Mouse (Mus musculus): ENCODE measurements around the gene Gm5460. TPM values are rescaled to one million over a fixed set of nuclear protein-coding genes. Genes with fewer than 3 reads are reported as not detected.

The Gm5460 gene
- polyA plus RNA-seq, 1 experiment from 2014 or later: not detected

- Histone ChIP-seq H3K9ac (no peak overlapping the region), H3K27me3 (no peaks in the 10 kb centered on the region), H3K27ac (no peak overlapping the region), H3K4me1 (no peaks in the 10 kb centered on the region), H3K4me3 (replicated peaks) (no peak overlapping the region), H3K9me3 (replicated peaks) (no peaks in the 10 kb centered on the region), H3K36me3 (no peaks in the 10 kb centered on the region), H3K4me2 (no peak overlapping the region)
- ATAC-seq (replicated peaks; ENCODE audit: low FRiP score): peak; percentile 82
- WGBS: 10% methylated on average over 11 of the region's 11 CpGs
Measured at GRCm38 (mm10) chr14:34080321-34080997, 63.9 kb downstream of the Gm5460 start.

DNA sequence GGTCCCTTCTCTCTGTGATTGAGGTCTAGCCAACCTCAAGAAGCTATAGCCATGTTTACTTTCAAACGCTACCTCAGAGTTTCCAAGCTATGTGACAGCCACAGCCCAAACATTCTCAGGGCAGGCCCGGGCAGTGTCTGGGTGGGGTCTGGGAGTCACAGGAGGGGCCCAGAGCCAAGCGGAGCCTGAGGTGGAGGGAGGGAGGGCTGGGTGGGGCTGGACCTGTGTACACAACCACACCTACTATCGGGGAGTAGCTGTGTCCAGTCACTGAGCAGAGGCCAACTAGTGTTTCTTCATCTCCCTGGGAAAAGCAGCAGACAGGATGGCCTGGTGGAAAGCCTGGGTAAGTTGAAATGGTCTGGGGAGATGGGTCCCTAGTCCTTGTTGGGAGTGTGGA, 69.2 kb downstream of the Gm5460 start, which contains the start of gene Anxa8:
Gene Anxa8 (plus strand): TSS at position 251 of the 400 bp plus-strand sequence.
- ATAC-seq (replicated peaks; ENCODE audit: low FRiP score): no peak
- Histone ChIP-seq H3K27ac (no peak within 1 kb of the TSS), H3K36me3 (no peaks in the 10 kb centered on the region), H3K4me3 (replicated peaks) (no peak within 1 kb of the TSS), H3K4me2 (no peak within 1 kb of the TSS), H3K4me1 (no peaks in the 10 kb centered on the region), H3K27me3 (no peaks in the 10 kb centered on the region), H3K9me3 (replicated peaks) (no peaks in the 10 kb centered on the region), H3K9ac (no peak within 1 kb of the TSS)
- WGBS: 51% methylated on average over 4 of the region's 4 CpGs

GRCm38 (mm10) chr14:34086806-34087205, 70.2 kb downstream of the Gm5460 start:
- no peaks in the 10 kb centered on the region for H3K4me1 ChIP-seq
- ATAC-seq (replicated peaks; ENCODE audit: low FRiP score): no peak
- H3K27me3 ChIP-seq: no peaks in the 10 kb centered on the region
- WGBS: 62% methylated on average over 4 of the region's 4 CpGs
- H3K4me3 ChIP-seq (replicated peaks): no peak overlapping the region
- no peak overlapping the region for H3K9ac ChIP-seq
- H3K27ac ChIP-seq: no peak overlapping the region
- no peak overlapping the region for H3K4me2 ChIP-seq
- H3K9me3 ChIP-seq (replicated peaks): no peaks in the 10 kb centered on the region
- no peaks in the 10 kb centered on the region for H3K36me3 ChIP-seq

- Histone ChIP-seq H3K4me3 (replicated peaks) (no peak overlapping the region), H3K9me3 (replicated peaks) (no peaks in the 10 kb centered on the region), H3K4me1 (no peaks in the 10 kb centered on the region), H3K4me2 (no peak overlapping the region), H3K27ac (no peak overlapping the region), H3K27me3 (no peaks in the 10 kb centered on the region), H3K9ac (no peak overlapping the region), H3K36me3 (no peaks in the 10 kb centered on the region)
- no peak for ATAC-seq (replicated peaks; ENCODE audit: low FRiP score)
- WGBS: 64% methylated on average over 2 of the region's 2 CpGs
Measured at GRCm38 (mm10) chr14:34087856-34088398, 71.4 kb downstream of the Gm5460 start.

DNA sequence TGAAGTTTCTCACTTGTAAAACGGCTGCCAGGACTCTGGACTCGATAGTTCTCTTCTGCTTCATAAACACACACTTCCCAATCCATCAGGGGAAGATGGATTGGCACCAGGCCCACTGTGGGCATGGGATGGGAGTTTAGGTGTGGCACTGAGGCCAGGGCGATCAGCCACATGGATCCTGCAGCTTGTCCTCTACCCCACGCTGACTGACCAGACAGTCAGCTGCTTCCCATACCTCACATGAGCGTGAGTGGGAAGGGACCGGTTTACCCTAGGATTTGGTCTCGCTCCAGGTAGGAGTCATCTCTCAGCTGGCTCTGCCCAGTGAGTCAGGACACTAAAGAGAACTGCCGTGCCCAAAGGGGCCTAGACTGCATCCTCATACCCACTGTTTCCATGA, 73.2 kb downstream of the Gm5460 start:
- WGBS: 84% methylated on average over 8 of the region's 8 CpGs
- Histone ChIP-seq H3K4me2 (no peak overlapping the region), H3K27me3 (no peaks in the 10 kb centered on the region), H3K4me3 (replicated peaks) (no peak overlapping the region), H3K27ac (no peak overlapping the region), H3K9ac (no peak overlapping the region), H3K9me3 (replicated peaks) (no peaks in the 10 kb centered on the region), H3K36me3 (no peaks in the 10 kb centered on the region), H3K4me1 (no peaks in the 10 kb centered on the region)
- ATAC-seq (replicated peaks; ENCODE audit: low FRiP score): no peak

- no peak for ATAC-seq (replicated peaks; ENCODE audit: low FRiP score)
Measured at GRCm38 (mm10) chr14:34091475-34091874, 74.9 kb downstream of the Gm5460 start.

GRCm38 (mm10) chr14:34092856-34093255, 76.3 kb downstream of the Gm5460 start:
- 75% methylated on average over 1 of the region's 1 CpGs for WGBS
- H3K4me3 ChIP-seq (replicated peaks): no peak overlapping the region

More at GRCm38 (mm10) chr14:34091475-34091874, 74.9 kb downstream of the Gm5460 start:
- H3K4me2 ChIP-seq: no peak overlapping the region
- 80% methylated on average over 5 of the region's 5 CpGs for WGBS
- H3K27me3 ChIP-seq: no peaks in the 10 kb centered on the region
- H3K4me1 ChIP-seq: no peaks in the 10 kb centered on the region
- H3K9ac ChIP-seq: no peak overlapping the region
- no peaks in the 10 kb centered on the region for H3K9me3 ChIP-seq (replicated peaks)
- H3K27ac ChIP-seq: no peak overlapping the region
- H3K4me3 ChIP-seq (replicated peaks): no peak overlapping the region
- H3K36me3 ChIP-seq: no peaks in the 10 kb centered on the region

DNA sequence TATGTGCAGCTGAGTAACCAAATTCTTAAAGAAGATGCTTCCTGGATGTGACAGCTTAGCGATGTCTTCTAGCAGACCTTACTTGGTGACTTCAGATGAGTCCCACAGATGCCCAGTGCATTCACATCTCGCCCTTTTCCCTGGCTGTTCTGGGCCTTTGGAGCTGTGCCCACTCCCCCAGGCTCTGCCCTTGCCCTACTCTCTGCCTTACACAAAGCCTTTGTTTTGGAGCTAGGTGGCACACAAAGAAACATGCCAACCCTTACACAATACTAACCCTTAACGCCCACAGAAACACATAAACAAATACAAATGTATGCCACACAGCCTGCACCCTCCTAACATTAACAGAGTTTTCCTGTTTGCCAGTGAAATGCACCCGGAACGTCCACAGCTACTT, 79.6 kb downstream of the Gm5460 start:
- Histone ChIP-seq H3K9ac (no peak overlapping the region), H3K27ac (no peak overlapping the region), H3K4me2 (no peak overlapping the region), H3K27me3 (no peaks in the 10 kb centered on the region), H3K4me3 (replicated peaks) (no peak overlapping the region), H3K9me3 (replicated peaks) (no peaks in the 10 kb centered on the region), H3K36me3 (no peaks in the 10 kb centered on the region), H3K4me1 (no peaks in the 10 kb centered on the region)
- 85% methylated on average over 5 of the region's 5 CpGs for WGBS
- ATAC-seq (replicated peaks; ENCODE audit: low FRiP score): no peak

More at GRCm38 (mm10) chr14:34092856-34093255, 76.3 kb downstream of the Gm5460 start:
- Histone ChIP-seq H3K9me3 (replicated peaks) (no peaks in the 10 kb centered on the region), H3K4me2 (no peak overlapping the region), H3K4me1 (no peaks in the 10 kb centered on the region), H3K36me3 (no peaks in the 10 kb centered on the region), H3K27me3 (no peaks in the 10 kb centered on the region), H3K27ac (no peak overlapping the region), H3K9ac (no peak overlapping the region)
- ATAC-seq (replicated peaks; ENCODE audit: low FRiP score): no peak

Other genes starting within 250 kb of the Gm5460 start
- 2.9 and 5.9 TPM in 2 replicates for gene Gdf10, start 93.2 kb upstream of the Gm5460 start, polyA plus RNA-seq (2015; fragmentation: Nextera tagmentation; extraction: Ambion mirVana)
- gene Gdf2, start 75.7 kb upstream of the Gm5460 start, polyA plus RNA-seq (2015; fragmentation: Nextera tagmentation; extraction: Ambion mirVana): 0.18 TPM in 1 of 2 replicates, not detected in the other
- gene Rbp3, start 62.8 kb upstream of the Gm5460 start, polyA plus RNA-seq (2015; fragmentation: Nextera tagmentation; extraction: Ambion mirVana): not detected in 2 replicates
- 0.04 TPM in 2 replicates for gene Zfp488, start 38.0 kb upstream of the Gm5460 start, polyA plus RNA-seq (2015; fragmentation: Nextera tagmentation; extraction: Ambion mirVana)
- not detected in 2 replicates for gene Gm30083, start 1.6 kb upstream of the Gm5460 start, polyA plus RNA-seq (2015; fragmentation: Nextera tagmentation; extraction: Ambion mirVana)
- gene Antxrl, start 35.9 kb downstream of the Gm5460 start, polyA plus RNA-seq (2015; fragmentation: Nextera tagmentation; extraction: Ambion mirVana): not detected in 2 replicates
- 1.8 and 2.0 TPM in 2 replicates for gene Anxa8, start 69.2 kb downstream of the Gm5460 start, polyA plus RNA-seq (2015; fragmentation: Nextera tagmentation; extraction: Ambion mirVana)
- gene A630023A22Rik, start 86.0 kb downstream of the Gm5460 start, polyA plus RNA-seq (2015; fragmentation: Nextera tagmentation; extraction: Ambion mirVana): 0.49 TPM in 1 of 2 replicates, not detected in the other
- gene Npy4r, start 135.7 kb downstream of the Gm5460 start, polyA plus RNA-seq (2015; fragmentation: Nextera tagmentation; extraction: Ambion mirVana): 0.17 and 0.21 TPM in 2 replicates
- 0.51 and 0.83 TPM in 2 replicates for gene Gprin2, start 184.9 kb downstream of the Gm5460 start, polyA plus RNA-seq (2015; fragmentation: Nextera tagmentation; extraction: Ambion mirVana)
- 0.78 and 1.1 TPM in 2 replicates for gene Syt15, start 202.8 kb downstream of the Gm5460 start, polyA plus RNA-seq (2015; fragmentation: Nextera tagmentation; extraction: Ambion mirVana)